Mouse (Mus musculus): ENCODE data around the gene Txndc5.

The Txndc5 gene

GRCm38 (mm10) chr13:38472636-38473035 is 56.0 kb downstream of the Txndc5 start:
- intact Hi-C loops (cut with DNase I), result no loop called here

GRCm38 (mm10) chr13:38470882-38471281 is 57.7 kb downstream of the Txndc5 start:
- intact Hi-C loops (cut with DNase I), result no loop called here

DNA sequence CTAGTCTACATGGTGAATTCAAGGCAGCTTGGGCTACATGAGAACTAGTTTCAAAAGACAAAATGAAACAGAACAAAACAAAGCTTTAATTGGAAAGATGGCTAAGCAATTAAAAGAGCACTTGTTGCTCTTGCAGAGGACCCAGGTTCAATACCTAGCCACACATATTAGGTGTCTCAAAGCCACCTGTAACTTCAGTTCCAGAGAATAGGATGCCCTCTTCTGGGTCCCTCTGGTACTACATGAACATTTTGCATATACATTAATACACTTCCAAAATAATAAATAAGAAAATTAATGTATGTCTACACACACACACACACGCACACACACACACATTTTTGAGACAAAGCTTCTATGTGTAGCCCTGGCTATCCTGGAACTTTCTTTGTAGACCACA is 65.2 kb downstream of the Txndc5 start:
- intact Hi-C loops (cut with DNase I), result loop anchor here (10.0 kb wide), 1 partner anchor 121 kb away; no protein-coding TSS in a partner anchor

DNA sequence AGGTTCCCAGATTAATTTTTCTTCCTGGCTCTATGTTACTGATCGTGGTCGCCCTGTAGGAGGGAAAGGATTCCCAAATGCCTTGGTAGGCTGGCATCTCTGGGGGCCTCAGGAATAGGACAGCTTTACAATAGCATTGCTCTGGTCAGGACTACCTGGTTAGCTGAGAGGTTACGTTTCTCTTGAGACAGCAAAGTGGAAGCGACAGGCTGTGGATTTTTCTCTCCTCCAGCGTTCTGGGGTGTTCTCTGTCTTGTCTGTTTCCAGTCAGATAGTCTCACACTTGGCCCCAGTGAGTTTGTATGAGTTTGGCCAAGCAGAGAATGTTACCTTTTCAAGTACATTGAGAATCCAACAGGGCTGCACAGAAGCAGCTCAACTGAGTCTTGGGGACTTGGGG is 77.2 kb downstream of the Txndc5 start:
- intact Hi-C loops (cut with DNase I), result no loop called here
